Mouse (Mus musculus) small intestine, adult 2 months (tissue): ENCODE measurements around the gene H2al1h.
"Not testable (repeated sequence)": the region's sequence is repeated elsewhere in the genome, so short reads cannot be mapped to it uniquely, and the experiment has no call there.

Source experiments
- CTCF ChIP-seq: fragments of 200-500 bp; IDR thresholded peaks from 2 replicates; pipeline ENCODE4 v1.5.1; 2012; ENCODE audit warnings: low read depth, mild to moderate bottlenecking, control low read depth, inconsistent platforms, low read length, moderate library complexity, mixed read lengths; ENCODE audit not compliant: insufficient replicate concordance, insufficient read length; ENCODE audit errors: extremely low read depth
- POLR2A ChIP-seq: fragments of 200-500 bp; IDR thresholded peaks from 2 replicates; pipeline ENCODE4 v1.6.1; 2012; ENCODE audit warnings: low read depth, mild to moderate bottlenecking, control low read depth, inconsistent platforms, low read length, moderate library complexity

- TF ChIP-seq CTCF, POLR2A: not testable (repeated sequence)
Observed at GRCm38 (mm10) chrX:11317956-11318355, 3.3 kb upstream of the H2al1h start, which contains the start of gene H2al1g.
